Mouse (Mus musculus): ENCODE results near the gene C330007P06Rik. TPM values are rescaled to one million over a fixed set of nuclear protein-coding genes. Genes with fewer than 3 reads are reported as not detected.
"Not testable (repeated sequence)": the region's sequence is repeated elsewhere in the genome, so short reads cannot be mapped to it uniquely, and the experiment has no call there.

C330007P06Rik gene
- polyA plus RNA-seq, 1 experiment from 2014 or later, result 33.2 TPM

DNA sequence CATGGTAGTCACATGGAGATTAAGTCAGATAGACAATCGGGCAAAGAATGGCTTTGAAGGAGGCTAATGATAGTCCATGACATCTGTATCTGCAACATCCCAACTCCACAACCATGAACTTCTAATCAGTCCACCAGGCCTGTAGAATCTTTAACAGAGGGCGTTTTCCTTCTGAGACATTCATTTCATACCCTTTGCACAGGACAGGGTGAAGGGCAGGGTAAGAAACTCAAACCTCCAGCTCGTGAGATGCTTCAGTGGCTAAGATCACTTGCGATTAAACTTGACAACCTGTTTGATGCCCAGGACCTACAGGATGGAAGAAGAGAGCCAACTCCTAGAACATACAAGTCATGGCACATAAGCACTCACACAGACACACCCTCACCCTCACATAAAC is 58.9 kb downstream of the C330007P06Rik start:
- H3K4me2 ChIP-seq (replicated peaks), result no peak overlapping the region
- WGBS, result 71% methylated on average over 4 of the region's 4 CpGs
- ATAC-seq (ENCODE audit: insufficient number of reproducible peaks, low FRiP score, low TSS enrichment, low read depth), result no peak

DNA sequence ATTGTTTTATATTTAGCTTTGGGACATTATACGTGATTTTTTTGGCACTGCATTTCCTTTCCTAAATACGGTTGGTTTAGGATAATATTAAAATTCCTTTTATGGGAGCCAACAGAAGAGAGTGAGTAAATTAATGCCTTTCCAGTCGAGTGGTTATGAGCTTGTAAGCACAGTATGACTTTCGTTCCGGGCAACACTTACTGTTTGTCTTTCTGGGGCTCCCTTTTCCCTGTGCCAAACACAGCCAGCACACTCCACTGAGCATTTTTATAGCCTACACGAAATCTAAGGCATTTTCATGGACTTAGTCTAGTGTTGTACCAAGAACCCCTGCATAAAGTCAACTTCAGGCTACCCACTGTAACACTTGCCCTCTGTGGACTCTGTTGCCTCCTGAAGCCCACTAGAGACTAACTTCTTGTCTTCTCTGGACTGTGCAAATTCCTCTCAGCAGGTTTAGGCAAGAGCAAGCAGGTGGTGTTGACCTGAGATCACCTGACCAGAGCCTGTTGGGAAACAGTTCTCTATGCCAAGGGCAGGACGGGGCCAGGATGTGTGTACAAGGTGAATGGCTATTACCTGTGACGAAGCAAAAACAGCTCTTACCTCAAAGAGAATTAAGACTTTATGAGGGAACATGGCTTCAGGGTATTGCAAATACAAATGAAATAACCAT is 59.6 kb downstream of the C330007P06Rik start:
- 76% methylated on average over 8 of the region's 8 CpGs for WGBS
- no peak overlapping the region for H3K27ac ChIP-seq (replicated peaks)

More for the DNA sequence above, 58.9 kb downstream of the C330007P06Rik start:
- Histone ChIP-seq H3K4me1 (no peaks in the 10 kb centered on the region), H3K9ac (no peak overlapping the region), H3K27me3 (no peaks in the 10 kb centered on the region), H3K27ac (replicated peaks) (no peak overlapping the region), H3K9me3 (replicated peaks) (no peaks in the 10 kb centered on the region), H3K4me3 (replicated peaks) (no peak overlapping the region), H3K36me3 (no peaks in the 10 kb centered on the region)

GRCm38 (mm10) chrX:36811377-36811776 is 62.5 kb downstream of the C330007P06Rik start:
- H3K36me3 ChIP-seq, result no peaks in the 10 kb centered on the region
- ATAC-seq (ENCODE audit: insufficient number of reproducible peaks, low FRiP score, low TSS enrichment, low read depth), result no peak
- no peak overlapping the region for H3K9ac ChIP-seq
- H3K4me1 ChIP-seq, result 0 out of 2 replicates have a peak, but pooled peaks cover 3% of the 10 kb centered on the region
- H3K27me3 ChIP-seq, result no peaks in the 10 kb centered on the region
- no peak overlapping the region for H3K4me3 ChIP-seq (replicated peaks)
- WGBS, result 40% methylated on average over 5 of the region's 5 CpGs
- no peak overlapping the region for H3K4me2 ChIP-seq (replicated peaks)
- H3K9me3 ChIP-seq (replicated peaks), result no peaks in the 10 kb centered on the region
- H3K27ac ChIP-seq (replicated peaks), result no peak overlapping the region

More for the DNA sequence above, 59.6 kb downstream of the C330007P06Rik start:
- no peak overlapping the region for H3K9ac ChIP-seq
- ATAC-seq (ENCODE audit: insufficient number of reproducible peaks, low FRiP score, low TSS enrichment, low read depth), result no peak
- no peaks in the 10 kb centered on the region for H3K4me1 ChIP-seq
- no peaks in the 10 kb centered on the region for H3K36me3 ChIP-seq
- H3K27me3 ChIP-seq, result no peaks in the 10 kb centered on the region
- no peak overlapping the region for H3K4me3 ChIP-seq (replicated peaks)
- H3K4me2 ChIP-seq (replicated peaks), result no peak overlapping the region
- no peaks in the 10 kb centered on the region for H3K9me3 ChIP-seq (replicated peaks)

GRCm38 (mm10) chrX:36808318-36808683 is 65.6 kb downstream of the C330007P06Rik start:
- 0 out of 2 replicates have a peak, but pooled peaks cover 3% of the 10 kb centered on the region for H3K4me1 ChIP-seq

DNA sequence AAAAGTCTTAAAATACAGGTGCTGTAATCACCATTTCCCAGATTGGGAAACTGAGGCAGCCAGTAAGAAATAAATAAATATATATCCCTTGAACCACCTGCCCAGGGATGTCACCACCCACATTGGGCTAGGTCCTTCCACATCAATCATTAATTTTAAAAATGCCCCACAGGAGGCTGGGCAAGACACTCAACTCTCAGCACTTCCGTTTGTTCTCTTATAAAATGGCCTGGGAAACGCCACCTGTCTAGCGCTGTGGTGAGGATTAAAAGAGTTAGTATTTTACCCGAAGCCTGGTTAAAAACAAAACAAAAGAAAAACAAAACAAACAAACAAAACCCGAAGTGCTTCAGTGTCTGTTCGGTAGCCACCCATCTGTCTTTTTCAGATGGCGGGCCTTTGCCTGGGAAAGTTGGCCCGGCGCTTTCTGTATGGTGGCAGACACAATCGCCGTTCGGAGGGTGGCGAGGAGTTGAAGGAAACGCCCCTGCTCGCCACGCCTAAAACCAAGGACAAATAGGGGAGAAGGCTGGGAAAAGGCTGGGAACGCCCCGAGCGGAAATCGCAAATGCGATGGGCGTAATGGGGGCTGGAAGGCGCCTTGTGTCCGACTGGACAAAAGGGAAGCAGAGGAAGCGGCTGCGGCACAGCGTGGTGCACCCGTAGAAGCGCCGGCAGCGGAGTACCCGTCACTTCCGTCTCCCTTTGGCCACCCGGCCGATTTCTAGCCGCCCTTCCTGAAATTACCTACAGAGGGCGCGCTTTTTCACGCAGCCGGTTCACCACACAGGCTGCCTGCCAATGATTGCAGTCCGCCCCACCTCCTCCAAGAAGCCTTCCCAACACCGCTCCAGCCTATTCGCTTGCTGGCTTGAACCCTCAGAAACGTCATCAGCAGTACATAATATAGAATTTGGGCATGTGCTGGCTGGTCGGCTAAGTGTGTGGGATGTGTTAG is 66.3 kb downstream of the C330007P06Rik start:
- Histone ChIP-seq H3K36me3 (no peaks in the 10 kb centered on the region), H3K27ac (replicated peaks) (peak overlapping the region; percentile 83), H3K9me3 (replicated peaks) (no peaks in the 10 kb centered on the region), H3K4me3 (replicated peaks) (peak overlapping the region; percentile 43), H3K4me1 (0 out of 2 replicates have a peak, but pooled peaks cover 3% of the 10 kb centered on the region), H3K9ac (no peak overlapping the region), H3K4me2 (replicated peaks) (peak overlapping the region; percentile 41), H3K27me3 (no peaks in the 10 kb centered on the region)
- 13% methylated on average over 45 of the region's 45 CpGs for WGBS
- peak; percentile 89 for ATAC-seq (ENCODE audit: insufficient number of reproducible peaks, low FRiP score, low TSS enrichment, low read depth)

More at GRCm38 (mm10) chrX:36808318-36808683, 65.6 kb downstream of the C330007P06Rik start:
- Histone ChIP-seq H3K27me3 (no peaks in the 10 kb centered on the region), H3K9ac (no peak overlapping the region), H3K27ac (replicated peaks) (peak overlapping the region; percentile 83), H3K36me3 (no peaks in the 10 kb centered on the region), H3K9me3 (replicated peaks) (no peaks in the 10 kb centered on the region), H3K4me3 (replicated peaks) (peak overlapping the region; percentile 43), H3K4me2 (replicated peaks) (peak overlapping the region; percentile 41)
- 51% methylated on average over 6 of the region's 6 CpGs for WGBS
- ATAC-seq (ENCODE audit: insufficient number of reproducible peaks, low FRiP score, low TSS enrichment, low read depth), result no peak

DNA sequence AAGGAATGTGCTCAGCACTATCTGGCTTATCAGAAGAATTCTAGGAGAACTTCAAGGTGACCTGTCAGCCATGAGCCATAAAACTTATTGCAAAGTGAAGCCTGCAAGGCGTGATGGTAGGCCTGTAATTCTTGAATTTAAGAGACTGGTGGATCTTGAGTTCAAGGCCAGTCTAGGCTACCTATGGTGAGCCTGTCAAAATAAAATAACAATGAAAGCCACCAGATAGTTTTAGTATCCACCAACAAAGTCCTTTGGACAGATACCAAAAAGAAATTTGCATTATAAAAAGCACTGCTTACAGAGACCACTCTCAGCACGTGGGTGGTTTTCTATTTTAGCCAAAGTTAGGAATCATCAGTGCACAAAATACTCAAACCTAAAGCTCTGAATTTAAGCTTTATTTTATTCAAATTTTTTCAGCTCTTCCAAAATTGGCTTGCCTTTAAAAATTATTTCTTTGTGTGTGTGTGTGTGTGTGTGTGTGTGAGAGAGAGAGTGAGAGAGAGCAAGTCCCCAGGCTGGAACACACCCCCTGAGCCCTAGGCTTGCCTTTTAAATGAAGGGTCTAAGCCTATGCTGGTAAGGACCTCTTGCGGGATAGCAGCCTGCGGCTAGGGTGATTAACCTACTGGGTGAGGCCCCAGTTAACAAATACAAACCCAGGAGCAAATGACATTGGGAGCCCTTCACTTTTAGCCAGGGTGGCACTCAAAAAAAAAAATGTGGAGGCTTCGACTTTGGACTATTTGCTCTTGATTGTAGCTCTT is 68.3 kb downstream of the C330007P06Rik start:
- H3K27me3 ChIP-seq, result no peaks in the 10 kb centered on the region
- H3K4me2 ChIP-seq (replicated peaks), result no peak overlapping the region
- no peak overlapping the region for H3K9ac ChIP-seq
- H3K4me3 ChIP-seq (replicated peaks), result no peak overlapping the region
- no peaks in the 10 kb centered on the region for H3K36me3 ChIP-seq
- H3K27ac ChIP-seq (replicated peaks), result no peak overlapping the region
- 0 out of 2 replicates have a peak, but pooled peaks cover 3% of the 10 kb centered on the region for H3K4me1 ChIP-seq
- ATAC-seq (ENCODE audit: insufficient number of reproducible peaks, low FRiP score, low TSS enrichment, low read depth), result no peak
- H3K9me3 ChIP-seq (replicated peaks), result no peaks in the 10 kb centered on the region
- 52% methylated on average over 5 of the region's 5 CpGs for WGBS

DNA sequence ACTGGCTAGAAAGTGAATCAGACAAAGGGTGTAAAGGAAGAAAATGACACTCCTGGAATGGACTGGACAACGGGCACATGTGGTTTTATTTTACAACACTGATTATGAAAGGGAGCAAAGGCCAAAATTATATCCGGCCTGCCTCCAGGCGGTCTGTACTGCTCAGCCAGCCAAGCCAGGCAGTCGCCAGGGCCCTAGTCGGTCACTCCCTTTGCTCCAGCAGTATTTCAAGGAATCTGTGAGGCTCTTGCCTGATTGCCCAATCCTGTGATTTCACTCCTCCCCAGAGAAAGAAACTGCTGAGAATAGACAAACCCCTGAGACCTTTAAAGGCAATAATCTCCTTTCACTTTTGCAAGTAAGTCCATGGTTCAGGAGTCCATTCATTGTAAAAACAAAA is 69.7 kb downstream of the C330007P06Rik start:
- 35% methylated on average over 5 of the region's 5 CpGs for WGBS
- Histone ChIP-seq H3K9ac (no peak overlapping the region), H3K4me2 (replicated peaks) (no peak overlapping the region), H3K4me3 (replicated peaks) (no peak overlapping the region), H3K36me3 (no peaks in the 10 kb centered on the region), H3K27ac (replicated peaks) (no peak overlapping the region), H3K27me3 (no peaks in the 10 kb centered on the region), H3K9me3 (replicated peaks) (no peaks in the 10 kb centered on the region), H3K4me1 (0 out of 2 replicates have a peak, but pooled peaks cover 3% of the 10 kb centered on the region)
- ATAC-seq (ENCODE audit: insufficient number of reproducible peaks, low FRiP score, low TSS enrichment, low read depth), result no peak

- Histone ChIP-seq H3K4me2 (replicated peaks) (no peak overlapping the region), H3K36me3 (no peaks in the 10 kb centered on the region), H3K4me1 (0 out of 2 replicates have a peak, but pooled peaks cover 3% of the 10 kb centered on the region), H3K4me3 (replicated peaks) (no peak overlapping the region), H3K9me3 (replicated peaks) (no peaks in the 10 kb centered on the region), H3K9ac (no peak overlapping the region), H3K27me3 (no peaks in the 10 kb centered on the region), H3K27ac (replicated peaks) (no peak overlapping the region)
- WGBS, result 61% methylated on average over 5 of the region's 5 CpGs
- no peak for ATAC-seq (ENCODE audit: insufficient number of reproducible peaks, low FRiP score, low TSS enrichment, low read depth)
Measured at GRCm38 (mm10) chrX:36803189-36803588, 70.7 kb downstream of the C330007P06Rik start.

DNA sequence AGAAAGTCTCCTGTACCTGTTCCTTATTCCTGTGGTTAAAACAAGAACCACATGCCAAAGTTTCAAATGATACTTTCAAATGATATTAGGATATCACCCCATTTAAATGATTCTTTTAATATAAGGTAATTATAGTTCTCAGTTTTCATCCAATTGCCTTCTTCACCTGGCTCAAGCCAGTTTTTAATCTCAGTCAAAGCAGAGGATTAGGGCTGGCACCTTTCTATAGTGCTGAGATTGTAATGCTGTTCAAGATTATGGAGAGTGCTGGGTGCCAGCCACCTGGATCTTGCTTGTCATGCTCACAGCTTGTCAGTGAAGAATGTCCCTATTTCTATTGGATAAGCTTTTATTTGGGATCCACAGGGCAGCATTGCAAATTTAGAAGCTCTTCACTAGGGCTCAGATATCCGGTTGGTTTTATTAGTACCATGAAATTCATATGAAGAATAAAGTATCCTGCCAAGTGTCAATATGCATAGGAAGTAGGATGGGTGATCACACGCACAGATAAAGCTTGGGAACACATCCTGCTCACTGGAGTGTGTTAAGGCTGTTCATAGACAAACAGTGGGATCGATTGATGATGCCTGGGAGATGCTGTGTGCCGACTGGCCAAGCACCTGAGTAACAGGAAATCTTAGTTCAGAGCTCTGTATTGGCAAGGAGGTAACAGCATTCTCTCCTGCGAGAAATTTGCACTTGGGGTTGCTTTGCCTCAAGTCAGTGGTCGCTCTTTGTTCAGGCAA is 74.6 kb downstream of the C330007P06Rik start:
- no peaks in the 10 kb centered on the region for H3K4me1 ChIP-seq
- H3K27ac ChIP-seq (replicated peaks), result no peak overlapping the region
- no peaks in the 10 kb centered on the region for H3K9me3 ChIP-seq (replicated peaks)
- no peaks in the 10 kb centered on the region for H3K27me3 ChIP-seq
- ATAC-seq (ENCODE audit: insufficient number of reproducible peaks, low FRiP score, low TSS enrichment, low read depth), result no peak
- H3K4me3 ChIP-seq (replicated peaks), result no peak overlapping the region
- WGBS, result 37% methylated on average over 6 of the region's 6 CpGs
- 0 out of 2 replicates have a peak, but pooled peaks cover 4% of the 10 kb centered on the region for H3K36me3 ChIP-seq
- no peak overlapping the region for H3K4me2 ChIP-seq (replicated peaks)
- no peak overlapping the region for H3K9ac ChIP-seq

DNA sequence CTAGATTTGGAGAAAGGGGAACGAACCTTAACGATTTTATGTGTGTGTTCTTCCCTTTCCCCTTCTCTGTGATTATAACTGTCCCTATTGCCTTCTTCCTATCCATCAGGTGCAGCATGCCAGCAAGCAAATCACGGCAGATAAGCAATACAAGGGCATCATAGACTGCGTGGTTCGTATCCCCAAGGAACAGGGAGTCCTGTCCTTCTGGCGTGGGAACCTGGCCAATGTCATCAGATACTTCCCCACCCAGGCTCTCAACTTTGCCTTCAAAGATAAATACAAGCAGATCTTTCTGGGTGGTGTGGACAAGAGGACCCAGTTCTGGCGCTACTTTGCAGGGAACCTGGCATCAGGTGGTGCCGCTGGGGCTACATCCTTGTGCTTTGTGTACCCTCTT is 77.2 kb downstream of the C330007P06Rik start:
- H3K9me3 ChIP-seq (replicated peaks); H3K27ac ChIP-seq (replicated peaks); H3K4me1 ChIP-seq; H3K27me3 ChIP-seq; ATAC-seq (ENCODE audit: insufficient number of reproducible peaks, low FRiP score, low TSS enrichment, low read depth); H3K36me3 ChIP-seq: not testable (repeated sequence)
- Histone ChIP-seq H3K4me2 (replicated peaks) (peak overlapping the region; percentile 47), H3K4me3 (replicated peaks) (peak overlapping the region; percentile 58), H3K9ac (peak overlapping the region; percentile 58; the same call in 1 of the 2 replicates)
- WGBS, result 62% methylated on average over 8 of the region's 8 CpGs
